Mouse (Mus musculus) heart, adult 9 months (tissue): Measurements from ENCODE around the gene Vps16.
A peak's percentile ranks its signal among the peaks of the same experiment; 100 is the strongest.

Experiments
- DNase-seq, 2 experiments: peaks; one replicate each; pipeline ENCODE4 v3.0.0; 2022; ENCODE audit warnings: low spot score in 2 of 2

The Vps16 gene

GRCm38 (mm10) chr2:130424126-130424853 is at the start of gene Vps16, which contains the start of gene Pced1a:
Gene Vps16 (plus strand): TSS chr2:130424339.
Gene Pced1a (minus strand): TSS chr2:130424701.
- DNase-seq, result peak; percentile 89 to 92

DNA sequence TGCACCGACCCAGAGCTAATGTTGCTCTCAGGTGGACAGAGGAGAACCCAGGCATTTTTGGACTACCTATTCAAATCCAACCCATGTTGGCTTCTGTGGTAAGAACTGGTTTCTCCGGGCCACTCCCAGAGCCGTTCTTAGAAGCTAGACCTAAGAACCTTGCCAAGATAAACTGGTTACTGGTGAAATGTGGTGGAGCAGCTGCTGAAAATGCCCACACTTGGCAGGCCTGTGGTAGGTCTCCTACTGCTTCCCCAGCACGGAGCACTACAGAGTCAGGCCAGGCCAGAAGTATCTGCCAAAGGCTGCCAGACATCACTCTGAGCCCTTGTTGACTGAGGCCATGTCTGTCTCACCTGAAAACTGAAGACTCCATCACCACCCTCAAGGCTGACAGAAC is 49.2 kb upstream of the Vps16 start:
- DNase-seq, result no peak

GRCm38 (mm10) chr2:130383205-130383604 is 40.9 kb upstream of the Vps16 start:
- no peak for DNase-seq

DNA sequence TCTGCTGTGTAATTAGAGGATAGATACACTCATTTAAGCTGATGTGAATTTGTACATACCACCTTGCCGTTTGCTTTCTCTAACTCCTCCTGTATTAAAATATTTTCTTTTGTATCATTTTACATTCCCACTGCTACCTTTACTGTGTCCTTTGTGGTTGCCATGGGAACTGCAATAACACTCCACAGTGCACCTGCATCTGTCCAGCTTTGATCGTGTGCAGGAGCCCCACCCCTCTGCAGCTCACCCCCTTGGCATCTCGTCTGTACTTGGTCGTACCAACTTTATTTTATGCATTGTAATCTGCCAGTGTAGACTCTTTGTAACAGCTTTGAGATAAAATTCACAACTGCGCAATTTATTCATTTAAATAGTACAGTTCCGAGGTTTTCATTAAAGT is 40.2 kb upstream of the Vps16 start:
- DNase-seq, result no peak

DNA sequence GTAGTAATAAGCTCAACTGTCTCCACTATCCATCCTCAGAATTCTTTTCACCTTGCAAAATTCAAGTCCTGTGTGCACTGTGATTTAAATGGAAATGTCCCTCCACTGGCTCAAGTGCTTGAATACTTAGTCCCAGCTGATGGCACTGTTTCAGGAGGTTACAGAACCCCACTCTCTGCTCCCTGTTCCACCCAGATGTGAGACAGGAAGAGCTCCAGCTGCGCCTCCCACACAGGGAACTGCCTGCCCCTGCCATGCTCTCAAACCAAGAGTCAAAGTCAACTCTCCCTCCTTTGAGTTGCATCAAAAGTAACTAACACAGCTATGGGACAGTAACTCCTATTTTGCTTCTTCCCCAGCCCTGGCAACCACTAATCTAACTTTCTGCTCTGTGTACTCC is 37.9 kb upstream of the Vps16 start:
- DNase-seq, result no peak

- DNase-seq, result no peak
These were observed 35.3 kb upstream of the Vps16 start for GRCm38 (mm10) chr2:130388796-130389195.

DNA sequence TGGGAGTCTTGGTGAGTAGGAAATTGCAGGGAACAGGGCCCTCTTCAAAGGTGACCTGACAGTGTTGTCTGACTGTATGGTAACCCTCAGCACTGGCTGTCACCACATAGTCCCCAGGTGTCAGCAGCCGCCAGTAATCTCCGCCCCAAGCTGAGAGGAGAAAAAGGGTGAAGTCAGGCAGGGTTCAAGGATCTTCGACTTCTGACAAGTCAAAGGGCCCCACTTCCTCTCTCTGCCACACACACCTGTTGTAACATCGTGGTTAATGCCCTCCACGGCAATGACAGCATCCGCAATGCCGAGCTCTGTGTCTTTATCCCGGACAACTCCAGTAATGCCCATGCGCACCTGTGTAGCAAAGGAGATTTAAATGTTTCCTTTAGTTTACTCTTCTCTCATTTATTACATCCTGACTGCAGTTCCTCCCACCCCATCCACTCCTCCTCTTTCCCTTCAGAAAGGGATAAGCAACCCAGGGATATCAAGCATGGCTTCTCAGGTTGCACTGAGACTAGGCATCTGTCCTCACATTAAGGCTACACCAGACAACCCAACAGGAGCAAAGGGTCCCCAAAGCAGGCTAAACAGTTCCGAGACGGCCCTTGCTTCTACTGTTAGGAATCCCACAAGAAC is 33.0 kb upstream of the Vps16 start:
- DNase-seq, result no peak

- no peak for DNase-seq
These were observed 31.3 kb upstream of the Vps16 start for GRCm38 (mm10) chr2:130392836-130393235.

GRCm38 (mm10) chr2:130395696-130396095 is 28.4 kb upstream of the Vps16 start:
- no peak for DNase-seq

DNA sequence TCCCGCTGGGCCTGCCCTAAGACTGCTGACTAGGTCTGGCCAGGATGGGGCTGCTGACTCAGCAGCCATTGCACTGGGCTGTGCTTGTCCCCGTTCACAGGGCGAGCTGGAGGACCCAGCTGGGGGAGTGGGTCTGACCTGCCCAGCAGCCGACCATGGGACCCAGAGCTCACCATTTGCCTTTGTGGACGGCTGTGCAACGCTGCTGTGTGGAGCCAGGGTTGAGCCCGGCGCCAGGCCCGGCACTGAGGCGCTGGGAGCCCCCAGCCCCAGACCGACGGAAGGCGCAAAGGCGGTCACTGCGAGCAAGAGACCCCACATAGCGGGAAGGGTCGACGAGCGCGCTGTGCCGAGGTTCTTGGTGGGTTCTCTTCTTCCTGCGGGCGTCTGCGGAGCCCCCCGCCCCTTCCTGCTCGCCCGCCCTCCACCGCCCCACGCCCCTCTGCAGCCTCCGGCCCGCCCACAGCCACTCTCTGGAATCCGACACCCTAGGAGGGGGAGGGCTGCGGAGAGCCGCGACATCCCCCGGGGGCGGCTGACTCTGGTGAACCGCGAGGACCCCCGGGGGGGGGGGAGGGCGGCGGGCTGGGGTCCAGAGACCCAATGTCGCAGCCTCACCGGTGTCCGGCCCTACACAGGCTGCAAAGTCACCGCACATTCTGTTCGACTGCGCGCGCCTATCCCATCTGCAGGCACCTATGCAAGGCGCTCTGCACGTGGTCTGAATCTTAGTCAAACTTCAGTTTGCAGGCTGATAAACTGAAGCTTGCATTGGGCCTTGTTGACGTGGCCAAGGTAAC is 26.8 kb upstream of the Vps16 start, which contains the start of gene Cpxm1:
Gene Cpxm1 (minus strand): TSS at position 389 of the 800 bp plus-strand sequence.
- peak; percentile 10 to 23 for DNase-seq

GRCm38 (mm10) chr2:130398091-130398490 is 26.0 kb upstream of the Vps16 start:
- DNase-seq, result peak; percentile 66 to 67

DNA sequence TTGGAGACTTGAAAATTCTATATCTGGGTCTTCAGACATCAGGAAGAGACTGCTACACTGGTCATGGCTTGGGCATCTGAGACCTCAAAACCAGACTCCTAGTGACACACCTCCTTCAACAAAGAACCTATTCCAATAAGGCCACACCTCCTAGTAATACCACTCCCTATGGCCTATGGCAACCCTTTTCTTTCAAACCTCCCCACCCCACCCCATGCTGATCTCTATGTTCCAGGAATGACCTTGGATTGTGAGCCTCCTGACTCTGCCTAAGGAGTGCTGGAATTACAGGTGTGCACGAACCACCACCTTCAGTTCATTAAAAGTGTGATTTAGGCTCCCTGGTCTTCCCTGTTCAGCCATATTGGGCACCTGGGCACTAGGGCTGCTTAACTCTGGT is 24.1 kb upstream of the Vps16 start:
- DNase-seq, result no peak

- no peak for DNase-seq
These were observed 22.2 kb upstream of the Vps16 start for GRCm38 (mm10) chr2:130401891-130402290.

- no peak for DNase-seq
These were observed 19.2 kb upstream of the Vps16 start, which contains the start of the genes Gm28372 and 1700020A23Rik for GRCm38 (mm10) chr2:130404939-130405338. Gene Gm28372 (plus strand): TSS chr2:130405239. Gene 1700020A23Rik (plus strand): TSS chr2:130405259.

- DNase-seq, result no peak
These were observed 18.0 kb upstream of the Vps16 start, which contains the start of gene Tmem239 for GRCm38 (mm10) chr2:130406178-130406577. Gene Tmem239 (plus strand): TSS chr2:130406478.

DNA sequence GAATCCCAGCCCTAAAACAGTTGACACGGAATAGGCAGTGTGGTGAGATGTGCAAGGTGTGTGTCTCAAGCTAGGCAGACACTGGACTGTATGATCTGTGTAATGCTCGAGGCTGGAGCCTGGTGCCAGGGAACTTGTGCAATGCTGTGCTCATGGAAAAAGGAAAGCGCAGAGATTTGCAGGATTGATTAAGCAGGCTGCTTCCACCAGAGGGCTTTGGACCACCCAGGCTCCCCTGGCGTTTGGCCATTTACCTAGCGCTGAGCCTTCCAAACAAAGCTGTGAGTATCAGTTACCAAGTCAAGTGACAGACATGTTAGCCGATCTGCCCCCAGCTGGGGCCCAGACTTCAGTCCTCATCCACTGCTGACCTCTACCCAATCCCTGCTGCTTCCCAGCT is 15.9 kb upstream of the Vps16 start:
- DNase-seq, result no peak

GRCm38 (mm10) chr2:130411558-130412495 is 12.3 kb upstream of the Vps16 start:
- peak; percentile 67 to 79 for DNase-seq

DNA sequence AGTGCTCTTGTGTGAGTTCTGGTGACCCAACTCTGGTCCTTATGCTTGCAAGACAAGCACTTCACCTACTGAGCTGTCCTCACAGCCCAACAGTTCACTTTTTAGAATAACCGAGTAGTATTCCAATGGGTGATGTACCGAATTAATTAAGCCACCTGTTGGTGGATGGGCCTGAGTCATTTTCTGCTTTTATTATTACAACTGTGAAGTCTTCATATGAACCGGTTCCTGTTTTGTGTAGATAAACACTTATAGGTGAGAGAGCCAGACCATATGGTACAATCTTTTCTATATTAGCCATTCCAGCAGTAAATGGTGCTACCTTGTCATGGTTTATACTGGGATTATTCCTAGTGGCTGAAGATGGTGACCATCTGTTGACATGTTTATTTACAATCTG is 11.4 kb upstream of the Vps16 start:
- DNase-seq, result no peak

- no peak for DNase-seq
These were observed 9.9 kb upstream of the Vps16 start for GRCm38 (mm10) chr2:130414094-130414856.
